Comparison of ENCODE assay signal across 9 mouse cellular contexts in the genomic region with DNA sequence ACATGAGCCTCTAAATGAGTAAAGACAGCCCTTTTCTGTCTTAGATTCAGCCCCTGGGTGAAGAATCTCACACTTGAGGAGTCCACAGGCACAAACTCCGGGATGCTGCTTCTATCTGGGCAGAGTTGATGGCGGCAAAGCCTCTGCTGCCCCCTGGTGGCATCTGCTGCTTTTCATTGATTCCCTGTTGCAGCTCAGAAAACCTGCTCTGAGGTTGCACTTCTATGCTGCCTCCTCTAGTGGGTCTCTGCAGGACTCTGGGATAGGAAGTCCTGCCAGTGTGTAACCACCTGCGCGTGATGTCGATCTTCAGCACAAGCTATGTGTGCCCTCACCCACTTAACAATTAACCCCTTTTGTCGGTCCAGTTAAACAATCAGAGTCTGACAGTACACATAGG. TPM values are rescaled to one million over a fixed set of nuclear protein-coding genes. Genes with fewer than 3 reads are reported as not detected.
DNase-seq lines count a peak whose midpoint lies in the region; ATAC-seq and TF ChIP-seq lines count a peak whose summit lies in the region.
"Had no signal": no experiment of that assay in that cellular context is flagged by ENCODE, and none has a peak within 500 bp of the region (broad histone marks: within the 10 kb centered on the region; RNA-seq: fewer than 3 reads in every experiment).

No protein-coding gene starts in this region.

- ATAC-seq in forebrain, embryonic 13.5 days: peak; percentile 82
- peak; percentile 52 for ATAC-seq in liver, embryonic 16.5 days (ENCODE audit: low read depth)
- ATAC-seq in neural tube, embryonic 13.5 days (ENCODE audit: low read depth): peak; percentile 73

- peak; percentile 90 for DNase-seq in c-Kit-positive CD71-positive TER-119-positive erythroid progenitor cells, embryonic 14.5 days (ENCODE audit: low spot score)
- DNase-seq in heart, postnatal 10 days: peak; percentile 92 to 95
- DNase-seq in kidney, postnatal 4 days: peak; percentile 94 to 95
- peak; percentile 78 for DNase-seq in telencephalon, adult 2 months (ENCODE audit: low read depth, low spot score)

- intact Hi-C loops in heart, postnatal 10 days (cut with DNase I): loop anchor here (1.0 to 10.0 kb wide), 7 partner anchors 70 to 628 kb away; a partner anchor contains a TSS

- no peak overlapping the region for H3K9ac ChIP-seq in forebrain, embryonic 13.5 days
- H3K9ac ChIP-seq in liver, embryonic 16.5 days (ENCODE audit: low read depth, low read length): no peak overlapping the region
- no peak overlapping the region for H3K9ac ChIP-seq in neural tube, embryonic 13.5 days

- peaks cover 12% of the 10 kb centered on the region for H3K4me1 ChIP-seq in E14TG2a.4 (replicated peaks; ENCODE audit: low read depth, low read length)
- H3K4me1 ChIP-seq in forebrain, embryonic 13.5 days: peaks cover 5% of the 10 kb centered on the region
- H3K4me1 ChIP-seq in liver, embryonic 16.5 days (ENCODE audit: control insufficient read depth, low read depth, low read length): peaks cover 7% of the 10 kb centered on the region
- peaks cover 5% of the 10 kb centered on the region for H3K4me1 ChIP-seq in neural tube, embryonic 13.5 days (replicated peaks)

- no peaks in the 10 kb centered on the region for H3K36me3 ChIP-seq in E14TG2a.4 (ENCODE audit: insufficient read depth, low read length)
- H3K36me3 ChIP-seq in forebrain, embryonic 13.5 days (ENCODE audit: poor library complexity, severe bottlenecking): no peaks in the 10 kb centered on the region
- no peaks in the 10 kb centered on the region for H3K36me3 ChIP-seq in liver, embryonic 16.5 days (ENCODE audit: control insufficient read depth, insufficient read depth)
- no peaks in the 10 kb centered on the region for H3K36me3 ChIP-seq in neural tube, embryonic 13.5 days

- no peaks in the 10 kb centered on the region for H3K9me3 ChIP-seq in E14TG2a.4 (ENCODE audit: low read length)
- H3K9me3 ChIP-seq in forebrain, embryonic 13.5 days (replicated peaks): no peaks in the 10 kb centered on the region
- H3K9me3 ChIP-seq in liver, embryonic 16.5 days (replicated peaks; ENCODE audit: control insufficient read depth, low read length): no peaks in the 10 kb centered on the region
- H3K9me3 ChIP-seq in neural tube, embryonic 13.5 days: no peaks in the 10 kb centered on the region

- peak; percentile 96 for TF ChIP-seq CTCF in E14TG2a.4 (conservative IDR thresholded peaks at IDR 0.05; ENCODE audit: low read length)

- 2% methylated on average over 6 of the region's 6 CpGs for WGBS in forebrain, embryonic 13.5 days
- 3% methylated on average over 6 of the region's 6 CpGs for WGBS in liver, embryonic 16.5 days (ENCODE audit: insufficient replicate concordance)
- 7% methylated on average over 6 of the region's 6 CpGs for WGBS in neural tube, embryonic 13.5 days

- peak overlapping the region; percentile 17; the same call in 1 of the 2 replicates for H3K4me2 ChIP-seq in forebrain, embryonic 13.5 days
- H3K4me2 ChIP-seq in liver, embryonic 16.5 days (ENCODE audit: low read depth, low read length): no peak overlapping the region
- H3K4me2 ChIP-seq in neural tube, embryonic 13.5 days: no peak overlapping the region

- no peak overlapping the region for H3K27ac ChIP-seq in forebrain, embryonic 13.5 days
- no peak overlapping the region for H3K27ac ChIP-seq in liver, embryonic 16.5 days (ENCODE audit: low read length)
- H3K27ac ChIP-seq in neural tube, embryonic 13.5 days (replicated peaks): no peak overlapping the region
- H3K27ac ChIP-seq: macrophage had no signal

- H3K4me3 ChIP-seq in E14TG2a.4 (replicated peaks; ENCODE audit: low read length): no peak overlapping the region
- no peak overlapping the region for H3K4me3 ChIP-seq in forebrain, embryonic 13.5 days
- H3K4me3 ChIP-seq in liver, embryonic 16.5 days (ENCODE audit: low read depth, low read length): no peak overlapping the region
- no peak overlapping the region for H3K4me3 ChIP-seq in neural tube, embryonic 13.5 days

- peaks cover 11% of the 10 kb centered on the region for H3K27me3 ChIP-seq in E14TG2a.4 (ENCODE audit: insufficient read depth, low read length)
- 0 out of 2 replicates have a peak, but pooled peaks cover 2% of the 10 kb centered on the region for H3K27me3 ChIP-seq in forebrain, embryonic 13.5 days
- no peaks in the 10 kb centered on the region for H3K27me3 ChIP-seq in liver, embryonic 16.5 days (ENCODE audit: control insufficient read depth, insufficient read depth, low read depth, low read length)
- no peaks in the 10 kb centered on the region for H3K27me3 ChIP-seq in neural tube, embryonic 13.5 days

RNA-seq across cellular contexts. Expression of a gene that starts 4.3 kb away (rescaled TPM):
- 168 and 175 TPM in 2 replicates for polyA plus RNA-seq in forebrain, embryonic 13.5 days (2015; fragmentation: Nextera tagmentation; extraction: Ambion mirVana)
- total RNA-seq in heart, postnatal 10 days (2021): 10 to 100 TPM; 36.0 to 39.4 TPM
- 67.7 and 82.3 TPM in 2 replicates for polyA plus RNA-seq in liver, embryonic 16.5 days (2015; fragmentation: Nextera tagmentation; extraction: Ambion mirVana)
- 161 and 165 TPM in 2 replicates for polyA plus RNA-seq in neural tube, embryonic 13.5 days (2015; fragmentation: Nextera tagmentation; extraction: Ambion mirVana)

RNA-seq across cellular contexts. Expression of a gene that starts 19.2 kb away (rescaled TPM):
- 3.4 and 4.4 TPM in 2 replicates for polyA plus RNA-seq in forebrain, embryonic 13.5 days (2015; fragmentation: Nextera tagmentation; extraction: Ambion mirVana)
- 10 to 100 TPM; 15.3 to 19.0 TPM for total RNA-seq in heart, postnatal 10 days (2021)
- 3.2 and 3.5 TPM in 2 replicates for polyA plus RNA-seq in liver, embryonic 16.5 days (2015; fragmentation: Nextera tagmentation; extraction: Ambion mirVana)
- polyA plus RNA-seq in neural tube, embryonic 13.5 days (2015; fragmentation: Nextera tagmentation; extraction: Ambion mirVana): 5.9 and 7.0 TPM in 2 replicates

RNA-seq across cellular contexts. Expression of a gene that starts 42.1 kb away (rescaled TPM):
- 15.0 and 15.2 TPM in 2 replicates for polyA plus RNA-seq in forebrain, embryonic 13.5 days (2015; fragmentation: Nextera tagmentation; extraction: Ambion mirVana)
- 1 to 10 TPM; 5.1 to 6.0 TPM for total RNA-seq in heart, postnatal 10 days (2021)
- polyA plus RNA-seq in liver, embryonic 16.5 days (2015; fragmentation: Nextera tagmentation; extraction: Ambion mirVana): 13.1 and 17.5 TPM in 2 replicates
- polyA plus RNA-seq in neural tube, embryonic 13.5 days (2015; fragmentation: Nextera tagmentation; extraction: Ambion mirVana): 10.0 and 11.1 TPM in 2 replicates

RNA-seq across cellular contexts. Expression of a gene that starts 42.5 kb away (rescaled TPM):
- polyA plus RNA-seq in forebrain, embryonic 13.5 days (2015; fragmentation: Nextera tagmentation; extraction: Ambion mirVana): 38.7 and 40.4 TPM in 2 replicates
- total RNA-seq in heart, postnatal 10 days (2021): 100 to 1,000 TPM; 538 to 541 TPM
- 55.0 and 56.8 TPM in 2 replicates for polyA plus RNA-seq in liver, embryonic 16.5 days (2015; fragmentation: Nextera tagmentation; extraction: Ambion mirVana)
- 49.7 and 51.3 TPM in 2 replicates for polyA plus RNA-seq in neural tube, embryonic 13.5 days (2015; fragmentation: Nextera tagmentation; extraction: Ambion mirVana)
